8 mouse cellular contexts compared by ENCODE assay signal in the genomic region with DNA sequence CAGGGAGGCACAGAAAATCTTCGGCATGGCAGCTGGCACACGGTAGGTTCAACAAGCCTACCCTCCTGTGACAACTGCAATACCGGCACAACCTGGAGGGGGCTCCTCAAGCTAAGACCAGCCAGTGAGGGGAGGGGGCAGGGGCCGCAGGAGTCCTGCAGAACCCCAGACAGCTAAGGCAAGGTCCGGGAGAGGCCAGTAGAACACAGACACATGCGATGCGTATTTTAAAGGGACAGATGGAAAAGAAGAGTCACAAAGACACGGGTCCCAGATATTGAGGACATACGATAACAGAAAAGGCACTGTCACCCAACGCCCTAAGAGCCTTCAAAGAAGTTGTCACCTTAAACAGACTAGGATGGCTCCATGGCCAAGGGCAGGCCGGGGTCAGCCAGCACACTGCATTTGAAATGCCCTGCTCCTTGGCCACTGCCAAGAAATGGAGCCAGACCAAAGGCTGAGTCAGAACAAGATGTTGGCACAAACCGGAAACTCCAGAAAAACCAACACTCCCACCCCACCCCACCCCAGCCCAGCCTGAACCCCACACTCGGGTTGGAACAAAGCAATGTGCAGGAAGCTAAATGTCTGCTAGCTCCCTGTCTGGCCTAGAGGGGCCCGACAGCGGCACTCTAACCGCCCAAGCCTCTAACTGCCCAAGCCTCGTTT. TPM values are rescaled to one million over a fixed set of nuclear protein-coding genes. Genes with fewer than 3 reads are reported as not detected.
DNase-seq lines count a peak whose midpoint lies in the region; ATAC-seq and TF ChIP-seq lines count a peak whose summit lies in the region.

No protein-coding gene starts in this region.

- H3K4me1 ChIP-seq in forebrain, embryonic 11.5 days (replicated peaks; ENCODE audit: control insufficient read depth, insufficient read depth, low read length), result no peaks in the 10 kb centered on the region
- H3K4me1 ChIP-seq in forebrain, embryonic 16.5 days (replicated peaks; ENCODE audit: control insufficient read depth, insufficient read depth, low read length), result no peaks in the 10 kb centered on the region
- H3K4me1 ChIP-seq in lung, embryonic 14.5 days (ENCODE audit: insufficient read depth), result no peaks in the 10 kb centered on the region
- no peaks in the 10 kb centered on the region for H3K4me1 ChIP-seq in lung, adult 2 months (ENCODE audit: control insufficient read depth, insufficient read depth, low read length)

- H3K36me3 ChIP-seq in forebrain, embryonic 11.5 days (ENCODE audit: control insufficient read depth, insufficient read depth, low read length), result no peaks in the 10 kb centered on the region; the same call in 1 of the 2 replicates
- peaks cover 5% of the 10 kb centered on the region; the same call in 1 of the 2 replicates for H3K36me3 ChIP-seq in forebrain, embryonic 16.5 days (ENCODE audit: control insufficient read depth, insufficient read depth)
- H3K36me3 ChIP-seq in lung, embryonic 14.5 days (ENCODE audit: insufficient read depth), result peaks cover 70% of the 10 kb centered on the region

- no peak for TF ChIP-seq POLR2A in lung, adult 2 months (IDR thresholded peaks at IDR 0.05; ENCODE audit: borderline replicate concordance, extremely low read depth, low read depth, low read length)

- no peak overlapping the region for H3K27ac ChIP-seq in forebrain, embryonic 11.5 days (ENCODE audit: low read depth, low read length)
- no peak overlapping the region for H3K27ac ChIP-seq in forebrain, embryonic 16.5 days (ENCODE audit: low read length)
- H3K27ac ChIP-seq in lung, embryonic 14.5 days (ENCODE audit: low read depth), result no peak overlapping the region

- no peak overlapping the region for H3K9ac ChIP-seq in forebrain, embryonic 11.5 days (ENCODE audit: low read length)
- no peak overlapping the region for H3K9ac ChIP-seq in forebrain, embryonic 16.5 days (replicated peaks; ENCODE audit: low read depth, low read length)
- no peak overlapping the region for H3K9ac ChIP-seq in lung, embryonic 14.5 days

- no peaks in the 10 kb centered on the region for H3K9me3 ChIP-seq in forebrain, embryonic 11.5 days (ENCODE audit: control insufficient read depth, low read length)
- no peaks in the 10 kb centered on the region for H3K9me3 ChIP-seq in forebrain, embryonic 16.5 days (ENCODE audit: control insufficient read depth, low read length)
- no peaks in the 10 kb centered on the region for H3K9me3 ChIP-seq in lung, embryonic 14.5 days (ENCODE audit: low read depth, low read length)

- H3K4me3 ChIP-seq in forebrain, embryonic 11.5 days (ENCODE audit: low read depth, low read length), result no peak overlapping the region
- H3K4me3 ChIP-seq in forebrain, embryonic 16.5 days (replicated peaks; ENCODE audit: low read length), result no peak overlapping the region
- no peak overlapping the region for H3K4me3 ChIP-seq in lung, embryonic 14.5 days (ENCODE audit: low read depth, low read length)
- no peak overlapping the region for H3K4me3 ChIP-seq in lung, adult 2 months (replicated peaks; ENCODE audit: extremely low read depth, low read depth, low read length)

- H3K4me2 ChIP-seq in forebrain, embryonic 11.5 days (ENCODE audit: low read depth, low read length, severe bottlenecking), result no peak overlapping the region
- no peak overlapping the region for H3K4me2 ChIP-seq in forebrain, embryonic 16.5 days (ENCODE audit: low read length)
- H3K4me2 ChIP-seq in lung, embryonic 14.5 days, result no peak overlapping the region

- 0 out of 2 replicates have a peak, but pooled peaks have one; percentile 49 for ATAC-seq in forebrain, embryonic 11.5 days (replicated peaks; ENCODE audit: low FRiP score)
- ATAC-seq in forebrain, embryonic 16.5 days, result no peak; the same call in 1 of the 2 replicates
- peak; percentile 40; the same call in 1 of the 2 replicates for ATAC-seq in lung, embryonic 14.5 days (ENCODE audit: insufficient read depth)
- peak; percentile 40 for ATAC-seq in megakaryocyte progenitor cell, adult 5-6 weeks (replicated peaks; ENCODE audit: poor library complexity)

- DNase-seq in forebrain, embryonic 11.5 days (ENCODE audit: low spot score), result no peak
- peak; percentile 38 for DNase-seq in lung, embryonic 14.5 days
- DNase-seq in lung, adult 2 months, result no peak
- peak; percentile 61 to 74 for DNase-seq in adrenal gland, postnatal 36 days
- DNase-seq in frontal cortex, adult 2 months (ENCODE audit: extremely low spot score in 1 of 2, low spot score in 1 of 2), result no peak
- no peak for DNase-seq in cerebellum, adult 9-10 months

- WGBS in forebrain, embryonic 11.5 days, result 85% methylated on average over 17 of the region's 17 CpGs
- 77% methylated on average over 17 of the region's 17 CpGs for WGBS in forebrain, embryonic 16.5 days
- WGBS in lung, embryonic 14.5 days, result 76% methylated on average over 17 of the region's 17 CpGs
- WGBS in lung, adult 2 months, result 59% methylated on average over 17 of the region's 17 CpGs

- H3K27me3 ChIP-seq in forebrain, embryonic 11.5 days (ENCODE audit: control insufficient read depth, insufficient read depth, low read length), result no peaks in the 10 kb centered on the region
- H3K27me3 ChIP-seq in forebrain, embryonic 16.5 days (replicated peaks; ENCODE audit: control insufficient read depth, insufficient read depth, low read length), result no peaks in the 10 kb centered on the region
- no peaks in the 10 kb centered on the region for H3K27me3 ChIP-seq in lung, embryonic 14.5 days (ENCODE audit: insufficient read depth, low read length)

- TF ChIP-seq CTCF in lung, embryonic 14.5 days (IDR thresholded peaks at IDR 0.05; ENCODE audit: low read depth), result peak; percentile 57
- TF ChIP-seq CTCF in lung, adult 2 months (IDR thresholded peaks at IDR 0.05; ENCODE audit: insufficient read depth, low read length), result no peak

RNA-seq across cellular contexts. Expression of gene Uck2, which starts 53.4 kb away (rescaled TPM):
- 125 and 140 TPM in 2 replicates for polyA plus RNA-seq in forebrain, embryonic 11.5 days (2014; fragmentation: Nextera tagmentation; extraction: Ambion mirVana)
- polyA plus RNA-seq in forebrain, embryonic 16.5 days (2015; fragmentation: Nextera tagmentation; extraction: Ambion mirVana), result 62.7 and 70.3 TPM in 2 replicates
- polyA plus RNA-seq in lung, embryonic 14.5 days (2014; fragmentation: Nextera tagmentation; extraction: Ambion mirVana), result 98.3 and 98.8 TPM in 2 replicates
- 12.6 and 17.4 TPM in 2 replicates for polyA plus RNA-seq in lung, adult 2 months (2012; rRNA removed)
- 10 to 100 TPM; 60.6 to 65.0 TPM for total RNA-seq in adrenal gland, postnatal 36 days (2021)
- 228 and 234 TPM in 2 replicates for total RNA-seq in megakaryocyte progenitor cell, adult 5-6 weeks (2015)
- total RNA-seq in megakaryocyte progenitor cell, adult 5-6 weeks (2017), result 234 and 288 TPM in 2 replicates
- 17.5 and 18.4 TPM in 2 replicates for polyA plus RNA-seq in frontal cortex, adult 2 months (2012; rRNA removed)

Comparison
In these comparisons a context has a peak if more than half of its experiments do, and no peak if none do; other contexts are left out.
1. DNase-seq: peak in lung, embryonic 14.5 days (single experiment) and adrenal gland, postnatal 36 days (2 of 2); none in forebrain, embryonic 11.5 days (single experiment), lung, adult 2 months (single experiment), frontal cortex, adult 2 months (0 of 2) and cerebellum, adult 9-10 months (single experiment).